Mouse (Mus musculus) midbrain, embryonic 13.5 days (tissue): ENCODE results near the gene Adam20. TPM values are rescaled to one million over a fixed set of nuclear protein-coding genes. Genes with fewer than 3 reads are reported as not detected.
"Not testable (repeated sequence)": the region's sequence is repeated elsewhere in the genome, so short reads cannot be mapped to it uniquely, and the experiment has no call there.

Source experiments
- ATAC-seq: fragments of 200-750 bp; cut with Nextera tagmentation; 2 replicates; pipeline ENCODE4 v1.8.0; 2017; ENCODE audit warnings: mild to moderate bottlenecking, moderate TSS enrichment, moderate library complexity
- H3K27ac ChIP-seq: fragments of 300-500 bp; sonication (generic); 2 replicates; pipeline ENCODE4 v1.5.1; 2015; ENCODE audit warnings: inconsistent platforms, mild to moderate bottlenecking, moderate library complexity
- H3K27me3 ChIP-seq: fragments of 300-500 bp; sonication (generic); 2 replicates; pipeline ENCODE4 v1.6.1; 2015; ENCODE audit warnings: mild to moderate bottlenecking, inconsistent platforms
- H3K36me3 ChIP-seq: fragments of 300-500 bp; sonication (generic); 2 replicates; pipeline ENCODE4 v1.6.1; 2015; ENCODE audit warnings: mild to moderate bottlenecking, inconsistent platforms
- H3K4me1 ChIP-seq: fragments of 300-500 bp; sonication (generic); replicated peaks from 2 replicates; pipeline ENCODE4 v1.6.1; 2015; ENCODE audit warnings: inconsistent platforms
- H3K4me2 ChIP-seq: fragments of 300-500 bp; sonication (generic); replicated peaks from 2 replicates; pipeline ENCODE4 v1.6.1; 2015; ENCODE audit warnings: moderate library complexity, mild to moderate bottlenecking, inconsistent platforms
- H3K4me3 ChIP-seq: fragments of 300-500 bp; sonication (generic); replicated peaks from 2 replicates; pipeline ENCODE4 v1.5.1; 2015; ENCODE audit warnings: mild to moderate bottlenecking, inconsistent platforms
- H3K9ac ChIP-seq: fragments of 300-500 bp; sonication (generic); replicated peaks from 2 replicates; pipeline ENCODE4 v1.6.1; 2015; ENCODE audit warnings: mild to moderate bottlenecking, inconsistent platforms
- H3K9me3 ChIP-seq: fragments of 300-500 bp; sonication (generic); 2 replicates; pipeline ENCODE4 v1.6.1; 2016; ENCODE audit warnings: mild to moderate bottlenecking, inconsistent platforms
- WGBS: fragments of 180-500 bp; shearing (Covaris S2); methylation state at CpG from one replicate; pipeline ENCODE4 v1.1.7; 2015; 5-methylcytosine and 5-hydroxymethylcytosine counted together
- polyA plus RNA-seq: library from polyadenylated mRNA; unstranded; fragments of >200 nt; fragmentation: Nextera tagmentation; extraction: Ambion mirVana; gene quantifications from 2 replicates; pipeline ENCODE4 v1.2.1, GENCODE M21; 2015

The Adam20 gene
- polyA plus RNA-seq: not detected in 2 replicates

- not testable (repeated sequence) for H3K4me3 ChIP-seq, H3K4me1 ChIP-seq, H3K9me3 ChIP-seq, ATAC-seq, H3K4me2 ChIP-seq, H3K27me3 ChIP-seq, H3K9ac ChIP-seq, H3K36me3 ChIP-seq, H3K27ac ChIP-seq
- 80% methylated on average over 1 of the region's 1 CpGs for WGBS
Observed at GRCm38 (mm10) chr8:40792973-40793372, at the start of gene Adam20. Gene Adam20, plus strand, starts transcription at chr8:40793273.

GRCm38 (mm10) chr8:40751908-40752307 is 41.2 kb upstream of the Adam20 start, which contains the start of gene Adam25:
Gene Adam25, plus strand, starts transcription at chr8:40752208.
- 61% methylated on average over 1 of the region's 1 CpGs for WGBS
- not testable (repeated sequence) for H3K27me3 ChIP-seq, H3K4me1 ChIP-seq, H3K9me3 ChIP-seq, H3K4me2 ChIP-seq, H3K4me3 ChIP-seq, ATAC-seq, H3K27ac ChIP-seq, H3K9ac ChIP-seq, H3K36me3 ChIP-seq

GRCm38 (mm10) chr8:40783320-40783719 is 9.8 kb upstream of the Adam20 start:
- Histone ChIP-seq H3K9me3 (no peaks in the 10 kb centered on the region), H3K4me3 (no peak overlapping the region), H3K9ac (no peak overlapping the region), H3K27me3 (no peaks in the 10 kb centered on the region), H3K36me3 (no peaks in the 10 kb centered on the region), H3K4me1 (no peaks in the 10 kb centered on the region), H3K27ac (no peak overlapping the region), H3K4me2 (no peak overlapping the region)
- ATAC-seq: no peak

GRCm38 (mm10) chr8:40803379-40804079 is 10.5 kb downstream of the Adam20 start:
- ATAC-seq: no peak
- WGBS: 91% methylated on average over 2 of the region's 2 CpGs

More at GRCm38 (mm10) chr8:40803379-40804079, 10.5 kb downstream of the Adam20 start:
- Histone ChIP-seq H3K27me3 (no peaks in the 10 kb centered on the region), H3K4me2 (no peak overlapping the region), H3K9me3 (no peaks in the 10 kb centered on the region), H3K9ac (no peak overlapping the region), H3K4me3 (no peak overlapping the region), H3K27ac (no peak overlapping the region), H3K36me3 (no peaks in the 10 kb centered on the region), H3K4me1 (no peaks in the 10 kb centered on the region)

Other genes starting within 250 kb of the Adam20 start
- not detected in 2 replicates for gene Adam24, start 118.2 kb upstream of the Adam20 start, polyA plus RNA-seq
- gene Adam25, start 41.1 kb upstream of the Adam20 start, polyA plus RNA-seq: not detected in 2 replicates
- not detected in 2 replicates for gene Adam39, start 29.7 kb downstream of the Adam20 start, polyA plus RNA-seq